Mouse (Mus musculus): ENCODE data around the gene Tmem95.

DNA sequence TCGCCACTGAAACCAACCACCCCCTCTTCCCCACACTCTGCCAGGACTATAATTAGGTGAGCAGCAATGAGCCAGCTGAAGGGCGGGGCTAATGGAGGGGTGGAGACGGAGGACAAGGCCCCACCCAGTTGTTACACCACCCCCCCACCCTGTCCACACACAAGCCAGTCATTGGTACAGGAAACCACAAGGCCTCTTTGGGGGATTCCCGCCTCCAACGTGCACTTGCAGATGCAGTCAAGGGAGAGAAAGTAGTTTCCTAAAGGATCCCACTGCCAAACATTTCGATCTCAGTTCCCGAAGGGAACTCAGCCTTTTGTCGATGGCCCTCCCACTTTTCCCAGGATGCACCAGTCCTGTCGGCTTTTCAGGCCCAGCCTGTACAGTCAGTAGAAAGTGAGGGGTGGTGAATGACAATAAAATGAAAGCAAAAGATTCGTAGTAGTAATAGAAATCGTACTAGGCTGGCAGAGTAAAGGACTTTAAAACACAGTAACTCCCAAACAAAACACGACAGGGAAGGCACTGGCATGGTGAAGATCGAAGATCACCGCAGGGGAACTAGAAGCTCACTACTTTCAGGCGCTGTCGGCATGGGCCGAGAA is 41.9 kb upstream of the Tmem95 start:
- TF ChIP-seq CTCF (conservative IDR thresholded peaks at IDR 0.05 in 1 of 2, IDR thresholded peaks at IDR 0.05 in 1 of 2; ENCODE audit: low read depth in 2 of 2, low read length in 2 of 2), result no peak
- peak; percentile 65; the same call in 1 of the 2 replicates for TF ChIP-seq HCFC1 (IDR thresholded peaks at IDR 0.05; ENCODE audit: low read depth, low read length)
- TF ChIP-seq POLR2A (IDR thresholded peaks at IDR 0.05; ENCODE audit: low read depth, low read length), result peak; percentile 87
- no peak for TF ChIP-seq EP300 (IDR thresholded peaks at IDR 0.05; ENCODE audit: low read length)
- peak; percentile 91 for TF ChIP-seq TBP (conservative IDR thresholded peaks at IDR 0.05; ENCODE audit: low read depth, low read length)
- 0 out of 2 replicates have a peak, but pooled peaks have one; percentile 43 for TF ChIP-seq E2F4 (IDR thresholded peaks at IDR 0.05; ENCODE audit: insufficient replicate concordance, low read depth, low read length)
- peak; percentile 89 for TF ChIP-seq MXI1 (IDR thresholded peaks at IDR 0.05; ENCODE audit: low read depth, low read length)
- no peak; the same call in 1 of the 2 replicates for TF ChIP-seq UBTF (IDR thresholded peaks at IDR 0.05; ENCODE audit: low read depth, low read length)
- no peak for TF ChIP-seq SMC3 (IDR thresholded peaks at IDR 0.05; ENCODE audit: low read depth, low read length)
- TF ChIP-seq GABPA (IDR thresholded peaks at IDR 0.05; ENCODE audit: insufficient replicate concordance, low read depth, low read length), result no peak
- peak; percentile 83 for TF ChIP-seq POLR2AphosphoS2 (IDR thresholded peaks at IDR 0.05; ENCODE audit: low read depth, low read length)
- peak; percentile 86 for TF ChIP-seq ETS1 (conservative IDR thresholded peaks at IDR 0.05; ENCODE audit: low read depth, low read length)
- peak; percentile 75 for TF ChIP-seq CHD2 (IDR thresholded peaks at IDR 0.05; ENCODE audit: low read length)

All from CH12.LX (cell line).